In the genomic region with DNA sequence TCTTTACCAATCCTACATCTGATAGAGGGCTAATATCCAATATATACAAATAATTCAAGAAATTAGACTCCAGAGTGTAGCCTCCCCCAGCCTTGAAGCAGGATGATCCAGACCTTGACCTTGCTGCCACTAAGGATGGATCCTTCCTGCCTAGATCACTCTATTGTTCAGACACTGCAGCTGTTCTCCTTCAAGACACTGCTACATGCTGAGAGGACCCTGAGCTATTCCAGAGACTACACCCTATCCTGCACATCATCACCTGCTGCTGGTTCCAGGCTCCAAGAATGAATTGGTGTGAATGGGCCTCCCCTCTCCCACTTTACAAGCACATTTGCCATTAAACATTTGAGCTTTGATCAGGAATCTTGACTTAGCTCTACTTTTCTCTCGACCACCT, we compare ENCODE assay signal across 18 mouse cellular contexts.
"Had no signal": no experiment of that assay in that cellular context is flagged by ENCODE, and none has a peak within 500 bp of the region (broad histone marks: within the 10 kb centered on the region; RNA-seq: fewer than 3 reads in every experiment).

No protein-coding gene starts in this region.

- H3K4me3 ChIP-seq: left cerebral cortex, adult 2 months; liver, embryonic 13.5 days; neural tube, embryonic 12.5 days; neural tube, embryonic 15.5 days; stomach, embryonic 15.5 days had no signal

- H3K36me3 ChIP-seq: liver, embryonic 13.5 days; neural tube, embryonic 12.5 days; neural tube, embryonic 15.5 days; stomach, embryonic 15.5 days had no signal

- H3K4me1 ChIP-seq: liver, embryonic 13.5 days; neural tube, embryonic 12.5 days; neural tube, embryonic 15.5 days; stomach, embryonic 15.5 days had no signal

- DNase-seq: kidney, adult 9 months; kidney, postnatal 25 days; layer of hippocampus, postnatal 36 days; liver, embryonic 13.5 days; lung, adult 2 months; lung, postnatal 14 days; lung, postnatal 4 days; midbrain, embryonic 14.5 days; retina, postnatal 1 day; right cerebral cortex, postnatal 25 days; spleen, adult 18-20 months; thymus, postnatal 25 days had no signal

- H3K9ac ChIP-seq: liver, embryonic 13.5 days; neural tube, embryonic 12.5 days; neural tube, embryonic 15.5 days; stomach, embryonic 15.5 days had no signal

- H3K27ac ChIP-seq: kidney, postnatal 0 days; left cerebral cortex, adult 2 months; liver, embryonic 13.5 days; neural tube, embryonic 12.5 days; neural tube, embryonic 15.5 days; stomach, embryonic 15.5 days had no signal

- H3K9me3 ChIP-seq: liver, embryonic 13.5 days; neural tube, embryonic 12.5 days; neural tube, embryonic 15.5 days; stomach, embryonic 15.5 days had no signal

- H3K27me3 ChIP-seq: liver, embryonic 13.5 days; neural tube, embryonic 12.5 days; neural tube, embryonic 15.5 days; stomach, embryonic 15.5 days had no signal

- H3K4me2 ChIP-seq: liver, embryonic 13.5 days; midbrain, embryonic 11.5 days; neural tube, embryonic 12.5 days; neural tube, embryonic 15.5 days; stomach, embryonic 15.5 days had no signal
